Mouse (Mus musculus): ENCODE measurements at regions not wholly inside any gene's neighbourhood (a gene's known extent, or its start where the extent isn't known, plus 50 kb on each side); places are given as distances from the start of the nearest gene placed in this dataset.

- peak; percentile 54 for DNase-seq
Observed at GRCm38 (mm10) chr6:147416592-147416991, 59.0 kb upstream of the Ccdc91 start.

DNA sequence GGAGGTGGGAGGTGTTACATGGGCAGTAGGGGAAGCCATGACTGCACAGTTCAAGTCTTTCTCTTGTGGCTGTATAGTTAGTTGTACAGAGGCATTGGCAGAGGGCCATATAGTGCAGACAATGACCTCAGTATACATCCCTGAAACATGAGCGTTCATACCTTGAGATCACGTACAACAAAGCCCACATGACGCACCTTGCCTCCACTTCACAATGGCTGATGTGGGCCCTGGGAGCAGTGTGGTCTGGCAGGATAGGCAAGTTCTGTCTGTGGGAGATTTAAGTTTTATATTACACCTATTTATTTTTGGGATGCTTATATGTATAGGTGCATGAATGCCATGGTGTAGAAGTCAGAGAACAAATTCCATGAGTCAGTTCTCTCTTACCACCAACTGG lies 61.9 kb upstream of the Ccdc91 start:
- no peak for DNase-seq

- DNase-seq: no peak
Observed at GRCm38 (mm10) chr6:147397984-147398383, 77.6 kb upstream of the Ccdc91 start.

DNA sequence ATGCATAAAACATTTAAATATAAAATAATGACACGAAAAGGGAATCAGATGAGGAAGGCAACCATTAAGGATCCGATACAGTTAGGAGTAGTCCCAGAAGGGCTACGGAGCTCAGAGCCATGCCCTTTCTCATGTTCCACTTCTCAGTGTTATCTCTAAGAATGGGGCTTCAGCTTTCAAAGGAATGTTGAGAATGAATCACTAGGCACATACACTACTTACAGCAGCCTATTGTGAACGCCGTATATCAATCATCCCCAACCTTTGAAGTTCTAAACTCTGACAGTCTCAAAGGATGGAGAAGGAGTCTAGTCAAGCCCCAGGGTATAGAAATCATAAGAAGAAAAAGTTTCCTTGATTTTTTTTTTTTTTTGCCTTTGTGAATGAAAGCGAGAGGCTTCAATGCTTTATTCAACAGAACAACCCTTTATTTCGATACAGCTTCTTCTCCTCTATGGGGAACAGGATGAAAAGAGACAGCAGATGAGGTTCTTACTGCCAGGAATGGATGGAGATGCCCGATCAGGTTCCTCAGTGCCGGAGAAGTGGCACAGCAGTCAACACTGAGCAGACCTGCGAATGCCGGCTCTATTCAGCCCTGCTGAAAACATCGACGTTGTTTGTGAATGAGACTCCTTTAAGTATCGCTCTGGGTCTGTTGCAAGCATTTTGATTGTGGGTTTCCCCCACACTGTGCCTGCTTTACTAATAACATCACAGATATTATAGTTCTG lies 84.0 kb upstream of the Ccdc91 start:
- DNase-seq: peak; percentile 39

GRCm38 (mm10) chr6:147390499-147390898 lies 85.1 kb upstream of the Ccdc91 start:
- DNase-seq: no peak

DNA sequence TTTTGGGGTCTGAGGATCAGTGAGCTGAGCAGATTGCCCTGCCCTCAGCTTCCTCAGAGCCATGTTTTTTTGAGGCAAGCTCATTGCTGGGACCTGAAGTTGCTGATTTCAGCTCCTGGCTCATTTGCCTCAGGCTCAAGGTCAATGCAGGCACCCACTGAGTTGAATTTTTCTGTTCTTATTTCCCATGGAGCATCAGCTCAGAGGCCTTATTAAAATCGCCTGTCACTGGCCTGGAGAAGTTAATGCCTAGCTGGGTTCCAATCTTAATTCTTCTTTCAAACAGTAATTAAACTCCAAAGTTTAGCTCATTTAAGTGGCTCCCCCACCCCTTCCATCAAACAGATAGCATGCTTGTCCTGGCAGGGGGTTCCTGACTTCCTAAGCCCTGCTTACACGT lies 86.9 kb upstream of the Ccdc91 start:
- DNase-seq: peak; percentile 37

- no peak for DNase-seq
Observed at GRCm38 (mm10) chr6:147385606-147386005, 90.0 kb upstream of the Ccdc91 start.

DNA sequence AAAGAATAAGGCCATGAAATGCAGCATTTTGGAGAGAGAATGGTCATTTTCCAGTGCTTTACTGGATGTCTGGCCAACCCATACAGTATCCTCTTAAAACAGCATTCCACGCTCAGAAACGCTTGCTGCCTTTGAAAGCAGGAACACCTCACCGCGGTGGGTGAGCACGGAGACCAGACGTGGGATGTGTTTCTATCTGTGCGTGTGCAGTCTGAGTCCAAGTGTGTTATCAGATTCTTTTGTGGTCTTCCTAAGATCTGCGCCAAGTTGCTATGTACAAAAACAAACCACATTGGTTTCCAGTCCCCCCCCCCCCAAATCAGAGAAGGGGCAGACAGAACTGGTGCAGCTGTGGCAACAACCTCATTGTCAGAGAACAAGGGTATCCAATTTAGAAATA lies 95.1 kb upstream of the Ccdc91 start:
- DNase-seq: no peak

DNA sequence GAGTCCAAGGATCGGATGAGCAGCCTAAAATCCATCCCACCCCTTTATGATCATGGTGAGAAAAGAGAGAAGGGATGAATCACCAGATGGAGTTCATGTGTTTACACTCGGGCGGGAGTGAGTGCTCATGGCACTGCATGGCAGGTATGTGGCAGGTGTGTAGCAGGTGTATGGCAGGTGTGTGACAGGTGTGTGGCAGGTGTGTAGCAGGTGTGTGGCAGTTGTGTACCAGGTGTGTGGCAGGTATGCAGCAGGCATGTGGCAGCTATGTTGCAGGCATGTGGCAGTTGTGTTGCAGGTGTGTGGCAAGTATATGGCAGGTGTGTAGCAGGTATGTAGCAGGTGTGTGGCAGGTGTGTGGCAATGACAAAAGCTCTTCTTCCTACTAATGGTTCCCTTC lies 97.9 kb upstream of the Ccdc91 start:
- no peak for DNase-seq

GRCm38 (mm10) chr6:147371737-147372136 lies 103.9 kb upstream of the Ccdc91 start:
- DNase-seq: no peak

DNA sequence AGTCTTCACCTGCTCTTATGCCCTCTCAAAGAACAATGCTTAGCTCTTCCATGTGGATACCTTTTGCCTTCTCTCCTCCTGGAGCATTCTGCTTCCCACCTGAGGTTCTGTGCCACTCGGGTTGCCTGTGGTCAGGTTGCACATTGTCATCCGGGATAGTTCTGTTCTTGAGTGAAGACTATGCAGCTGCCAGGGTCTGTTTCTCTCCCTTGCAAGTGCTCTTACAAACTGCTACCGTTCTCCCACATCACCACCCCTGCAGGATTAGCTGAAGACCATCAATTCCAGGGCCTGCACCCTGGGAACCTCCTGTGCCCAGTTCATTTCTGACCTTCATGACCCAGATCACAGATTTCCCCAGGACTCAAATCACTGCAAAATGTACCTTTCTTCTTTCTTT lies 104.3 kb upstream of the Ccdc91 start:
- no peak for DNase-seq

DNA sequence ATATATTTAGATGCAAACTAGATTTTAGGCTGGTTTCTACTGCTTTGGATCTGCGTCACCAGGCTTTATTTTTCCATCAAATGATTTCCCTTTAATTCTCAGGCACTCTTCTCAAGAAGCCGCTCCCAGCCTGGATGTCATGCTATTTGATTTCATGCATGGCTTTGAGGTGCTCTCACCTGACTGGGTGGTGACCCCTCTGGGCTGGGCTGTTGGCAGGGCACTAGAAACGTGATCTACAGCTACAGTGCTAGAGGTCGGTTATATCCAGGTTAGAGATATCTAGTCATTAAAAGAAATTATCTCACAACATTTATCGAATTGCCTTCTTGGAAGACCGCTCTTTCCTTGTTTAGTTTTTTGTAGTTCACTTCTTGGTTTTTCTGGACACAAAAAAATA lies 98.9 kb upstream of the Pthlh start:
- no peak for DNase-seq

GRCm38 (mm10) chr6:147357031-147357430 lies 93.0 kb upstream of the Pthlh start:
- DNase-seq: no peak

DNA sequence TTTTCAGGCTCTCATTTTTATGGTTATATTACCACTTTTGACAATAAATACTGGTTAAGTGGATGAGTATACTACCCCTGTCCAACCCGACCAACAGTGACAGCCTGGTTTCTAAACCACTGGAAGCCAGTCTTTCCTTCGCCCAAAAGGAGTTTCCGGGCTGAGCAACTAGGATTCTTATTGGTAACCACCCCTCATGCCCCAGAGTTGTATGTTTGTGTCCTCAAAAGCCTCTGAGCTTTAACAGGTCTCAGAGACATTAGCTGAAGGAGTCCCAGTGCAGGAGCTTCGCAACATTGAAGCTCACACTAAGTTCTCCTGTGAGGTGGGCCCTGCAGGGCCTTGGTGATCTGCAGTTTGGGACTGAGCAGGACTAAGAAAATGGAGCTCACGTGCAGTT lies 92.6 kb upstream of the Pthlh start:
- DNase-seq: no peak

GRCm38 (mm10) chr6:147349566-147350237 lies 85.7 kb upstream of the Pthlh start:
- DNase-seq: no peak

DNA sequence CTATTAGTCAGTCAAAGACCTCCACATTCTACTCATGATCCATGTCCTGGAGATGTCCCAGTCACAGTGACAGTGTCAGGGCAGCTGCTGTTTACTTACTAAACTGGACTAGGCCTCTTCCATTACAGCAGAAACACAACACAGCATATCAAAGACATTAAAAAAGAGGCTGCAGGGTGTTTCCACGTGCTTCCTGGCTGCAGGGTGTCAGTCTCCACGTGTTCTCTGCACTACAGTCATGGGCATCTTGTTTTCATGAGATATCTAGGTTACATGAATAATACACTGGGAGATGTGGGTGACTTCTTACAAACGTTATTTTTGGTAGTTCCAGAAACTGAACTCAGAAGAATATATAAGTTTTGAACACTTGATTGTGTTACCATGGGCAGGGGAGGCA lies 84.6 kb upstream of the Pthlh start:
- DNase-seq: no peak

DNA sequence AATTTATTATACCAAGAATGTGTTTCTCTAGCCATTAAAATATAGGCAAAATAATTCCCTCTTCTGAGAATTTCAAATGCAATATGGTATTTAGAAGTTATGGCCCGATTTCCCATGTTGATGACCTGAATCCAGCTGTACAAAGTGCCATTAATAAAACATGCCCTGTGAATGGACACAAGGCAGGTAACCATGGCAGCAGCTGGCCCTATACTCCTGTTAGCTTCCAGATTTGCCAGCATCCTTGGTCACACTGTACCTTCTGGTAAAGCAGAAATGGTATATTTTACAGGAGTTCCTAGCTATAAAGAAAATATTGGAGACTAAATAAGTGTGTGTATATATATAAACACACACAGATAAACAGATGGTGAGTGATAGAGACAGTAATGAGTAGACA lies 77.1 kb upstream of the Pthlh start:
- DNase-seq: no peak

DNA sequence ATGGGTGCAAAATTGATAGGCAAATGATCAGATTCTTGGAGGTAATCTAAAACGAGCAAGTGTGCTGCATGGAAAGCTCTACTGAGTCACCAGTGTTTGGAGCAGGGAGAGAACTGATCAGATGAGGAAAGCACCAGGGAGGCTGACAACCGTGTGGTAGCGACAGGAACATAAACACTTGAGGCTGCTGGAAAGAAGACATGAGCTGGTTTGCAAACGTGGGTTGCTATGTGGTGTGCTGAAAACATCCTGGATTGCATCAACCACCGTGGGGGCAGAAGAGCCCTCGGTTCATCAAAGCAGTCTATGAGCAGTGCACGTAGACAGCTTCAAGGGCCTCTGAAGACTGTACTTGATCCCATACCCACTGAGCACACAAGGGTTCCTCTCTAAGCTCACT lies 69.0 kb upstream of the Pthlh start:
- no peak for DNase-seq

- no peak for DNase-seq
Observed at GRCm38 (mm10) chr6:147329201-147329600, 65.2 kb upstream of the Pthlh start.

DNA sequence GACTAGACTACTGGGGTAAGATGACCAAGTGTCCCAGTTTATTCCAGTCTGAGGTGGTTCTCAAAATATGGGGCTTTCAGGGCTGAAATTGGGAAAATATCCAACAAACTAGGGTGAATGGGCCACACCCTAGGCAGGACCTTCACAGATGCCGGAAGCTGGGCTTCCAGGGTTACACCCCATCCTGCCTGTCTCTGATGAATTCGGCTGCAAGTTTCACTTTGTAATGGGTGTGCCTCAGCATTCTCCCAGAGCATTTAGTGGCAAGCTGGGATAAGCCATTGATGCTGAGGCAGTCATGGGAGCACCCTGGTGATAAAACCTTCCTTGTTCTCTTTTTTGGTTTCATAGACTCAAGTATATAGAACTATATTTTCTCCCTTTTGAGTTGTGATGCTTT lies 60.4 kb upstream of the Pthlh start:
- DNase-seq: no peak

DNA sequence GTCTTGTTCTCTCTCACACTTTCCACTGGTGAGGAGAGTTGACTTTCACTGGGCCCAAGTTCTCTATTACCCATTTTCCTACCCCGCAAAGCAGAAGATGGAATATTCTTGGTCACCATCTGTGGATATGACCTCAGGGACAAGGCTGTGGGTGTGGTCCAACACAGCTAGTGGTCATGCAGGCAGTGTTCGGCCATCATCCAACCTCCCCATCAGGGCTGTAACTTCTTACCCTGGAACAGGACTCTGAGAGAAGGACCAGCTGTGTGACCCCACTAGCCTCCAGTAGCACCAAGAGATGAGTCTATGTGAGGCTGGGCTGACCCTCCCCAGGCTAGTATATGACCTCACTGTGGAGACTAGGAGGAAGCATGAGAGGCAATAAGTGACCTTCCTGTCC lies 54.1 kb upstream of the Pthlh start:
- no peak for DNase-seq

- no peak for DNase-seq
Observed at GRCm38 (mm10) chr6:147316702-147317468, 52.9 kb upstream of the Pthlh start.

GRCm38 (mm10) chr6:147316140-147316539 lies 52.2 kb upstream of the Pthlh start:
- no peak for DNase-seq

DNA sequence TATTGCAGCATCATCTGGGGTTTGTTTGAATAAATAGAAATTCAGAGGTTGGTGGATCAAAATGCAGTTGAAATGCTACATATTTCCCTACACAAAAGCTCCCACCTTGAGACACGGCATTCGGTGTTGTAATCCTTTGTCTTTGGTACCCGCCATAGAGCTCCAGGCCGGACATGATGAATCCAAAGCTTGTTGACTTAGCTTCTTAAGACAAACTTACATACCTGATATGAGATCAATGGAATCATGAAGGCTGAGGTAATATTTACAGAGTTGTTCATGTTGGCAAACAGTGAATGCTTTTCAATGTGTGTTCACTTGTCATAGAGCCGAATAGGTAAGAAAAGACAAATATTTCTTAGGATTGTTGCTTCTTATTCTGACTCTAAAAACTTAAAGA lies 51.2 kb upstream of the Pthlh start:
- no peak for DNase-seq

Measured in embryo, embryonic 11 days (tissue).